Mouse (Mus musculus): Measurements from ENCODE around the gene Ing3.

- TF ChIP-seq SIN3A (IDR thresholded peaks at IDR 0.05; ENCODE audit: low read length): no peak
- TF ChIP-seq CTCF (conservative IDR thresholded peaks at IDR 0.05 in 1 of 2, IDR thresholded peaks at IDR 0.05 in 1 of 2; ENCODE audit: low read depth in 2 of 2, low read length in 2 of 2): peak in 1 of 2 experiments; percentile 57; a peak in 2 of 4 replicates
- TF ChIP-seq MAZ (IDR thresholded peaks at IDR 0.05; ENCODE audit: low read depth, low read length): no peak
- TF ChIP-seq NRF1 (IDR thresholded peaks at IDR 0.05; ENCODE audit: low read depth, low read length): no peak
- no peak for TF ChIP-seq E2F4 (IDR thresholded peaks at IDR 0.05; ENCODE audit: insufficient replicate concordance, low read depth, low read length)
These were observed 25.2 kb upstream of the Ing3 start for GRCm38 (mm10) chr6:21924150-21924549.
